Mouse (Mus musculus): ENCODE data around the gene Irak3.

Irak3 gene

GRCm38 (mm10) chr10:120183342-120183741 is 18.6 kb downstream of the Irak3 start:
- no peak for TF ChIP-seq GATA4 (IDR thresholded peaks at IDR 0.05; ENCODE audit: insufficient replicate concordance, low read length)

- TF ChIP-seq GATA4 (IDR thresholded peaks at IDR 0.05; ENCODE audit: insufficient replicate concordance, low read length): no peak
These were observed 19.0 kb downstream of the Irak3 start for GRCm38 (mm10) chr10:120182887-120183286.

- TF ChIP-seq GATA4 (IDR thresholded peaks at IDR 0.05; ENCODE audit: insufficient replicate concordance, low read length): no peak
These were observed 27.7 kb downstream of the Irak3 start for GRCm38 (mm10) chr10:120174192-120174705.

GRCm38 (mm10) chr10:120171340-120171739 is 30.6 kb downstream of the Irak3 start:
- TF ChIP-seq GATA4 (IDR thresholded peaks at IDR 0.05; ENCODE audit: insufficient replicate concordance, low read length): no peak

GRCm38 (mm10) chr10:120170277-120170676 is 31.7 kb downstream of the Irak3 start:
- no peak for TF ChIP-seq GATA4 (IDR thresholded peaks at IDR 0.05; ENCODE audit: insufficient replicate concordance, low read length)

- no peak for TF ChIP-seq GATA4 (IDR thresholded peaks at IDR 0.05; ENCODE audit: insufficient replicate concordance, low read length)
These were observed 32.1 kb downstream of the Irak3 start for GRCm38 (mm10) chr10:120169841-120170240.

GRCm38 (mm10) chr10:120169064-120169463 is 32.9 kb downstream of the Irak3 start:
- TF ChIP-seq GATA4 (IDR thresholded peaks at IDR 0.05; ENCODE audit: insufficient replicate concordance, low read length): no peak

- TF ChIP-seq GATA4 (IDR thresholded peaks at IDR 0.05; ENCODE audit: insufficient replicate concordance, low read length): no peak
These were observed 33.9 kb downstream of the Irak3 start for GRCm38 (mm10) chr10:120168070-120168469.

GRCm38 (mm10) chr10:120165793-120166503 is 36.0 kb downstream of the Irak3 start:
- no peak for TF ChIP-seq GATA4 (IDR thresholded peaks at IDR 0.05; ENCODE audit: insufficient replicate concordance, low read length)

GRCm38 (mm10) chr10:120164931-120165792 is 36.8 kb downstream of the Irak3 start:
- TF ChIP-seq GATA4 (IDR thresholded peaks at IDR 0.05; ENCODE audit: insufficient replicate concordance, low read length): no peak

GRCm38 (mm10) chr10:120163490-120163889 is 38.4 kb downstream of the Irak3 start:
- no peak for TF ChIP-seq GATA4 (IDR thresholded peaks at IDR 0.05; ENCODE audit: insufficient replicate concordance, low read length)

GRCm38 (mm10) chr10:120162840-120163239 is 39.1 kb downstream of the Irak3 start:
- no peak for TF ChIP-seq GATA4 (IDR thresholded peaks at IDR 0.05; ENCODE audit: insufficient replicate concordance, low read length)

- TF ChIP-seq GATA4 (IDR thresholded peaks at IDR 0.05; ENCODE audit: insufficient replicate concordance, low read length): no peak
These were observed 41.4 kb downstream of the Irak3 start for GRCm38 (mm10) chr10:120160533-120160932.

- no peak for TF ChIP-seq GATA4 (IDR thresholded peaks at IDR 0.05; ENCODE audit: insufficient replicate concordance, low read length)
These were observed 48.0 kb downstream of the Irak3 start for GRCm38 (mm10) chr10:120153911-120154310.

GRCm38 (mm10) chr10:120151672-120152071 is 50.3 kb downstream of the Irak3 start:
- TF ChIP-seq GATA4 (IDR thresholded peaks at IDR 0.05; ENCODE audit: insufficient replicate concordance, low read length): no peak
